Mouse (Mus musculus): ENCODE results near the gene Cops6.

- TF ChIP-seq EP300 (IDR thresholded peaks at IDR 0.05; ENCODE audit: low read length): no peak
- TF ChIP-seq MAFK (IDR thresholded peaks at IDR 0.05; ENCODE audit: insufficient replicate concordance, low read length): no peak
- no peak for TF ChIP-seq RCOR1 (conservative IDR thresholded peaks at IDR 0.05; ENCODE audit: low read depth, low read length)
- no peak for TF ChIP-seq POLR2A (IDR thresholded peaks at IDR 0.05; ENCODE audit: low read depth, low read length)
- TF ChIP-seq CTCF (conservative IDR thresholded peaks at IDR 0.05 in 1 of 2, IDR thresholded peaks at IDR 0.05 in 1 of 2; ENCODE audit: low read depth in 2 of 2, low read length in 2 of 2): peak; percentile 51 to 71
- TF ChIP-seq KAT2A (IDR thresholded peaks at IDR 0.05; ENCODE audit: insufficient replicate concordance, low read length): no peak
- no peak for TF ChIP-seq TBP (conservative IDR thresholded peaks at IDR 0.05; ENCODE audit: low read depth, low read length)
- TF ChIP-seq ZNF384 (IDR thresholded peaks at IDR 0.05; ENCODE audit: low read depth, low read length): no peak
- TF ChIP-seq MAX (IDR thresholded peaks at IDR 0.05; ENCODE audit: low read length): no peak
- TF ChIP-seq HCFC1 (IDR thresholded peaks at IDR 0.05; ENCODE audit: low read depth, low read length): no peak
- TF ChIP-seq SMC3 (IDR thresholded peaks at IDR 0.05; ENCODE audit: low read depth, low read length): peak; percentile 39; the same call in 1 of the 2 replicates
- no peak for TF ChIP-seq MAZ (IDR thresholded peaks at IDR 0.05; ENCODE audit: low read depth, low read length)
- TF ChIP-seq PAX5 (IDR thresholded peaks at IDR 0.05; ENCODE audit: low read length): no peak
Measured at GRCm38 (mm10) chr5:138137935-138138549, 22.8 kb upstream of the Cops6 start.
